Mouse (Mus musculus): ENCODE data around the gene Grb2.

The Grb2 gene

GRCm38 (mm10) chr11:115618732-115619516, 89.5 kb downstream of the Grb2 start:
- CTCF ChIA-PET, result interaction anchor here in 2 of 4 experiments (1.1 to 2.0 kb wide), 3 partner anchors 13 to 20 kb away, joined by 3 to 8 read pairs (median 5); no protein-coding TSS in a partner anchor
- POLR2A ChIA-PET, result interaction anchor here in 2 of 4 experiments (1.2 to 17.9 kb wide), 12 partner anchors 8 to 105 kb away, joined by 3 to 335 read pairs (median 4); partner anchors contain the start of genes Slc25a19 (in 2 of the 2) and Jpt1 (in 1 of the 2)

- ChIA-PET CTCF (interaction anchor here in 3 of 4 experiments (0.5 to 2.0 kb wide), 8 partner anchors 10 to 402 kb away, joined by 3 to 8 read pairs (median 3); partner anchors contain the start of gene Slc25a19 (in 1 of the 3)), POLR2A (interaction anchor here in 3 of 4 experiments (0.5 to 17.9 kb wide), 16 partner anchors 9 to 215 kb away, joined by 3 to 335 read pairs (median 4); partner anchors contain the start of genes Slc25a19 (in 2 of the 3) and Jpt1 (in 1 of the 3))
These were observed 90.4 kb downstream of the Grb2 start for GRCm38 (mm10) chr11:115618001-115618400.

DNA sequence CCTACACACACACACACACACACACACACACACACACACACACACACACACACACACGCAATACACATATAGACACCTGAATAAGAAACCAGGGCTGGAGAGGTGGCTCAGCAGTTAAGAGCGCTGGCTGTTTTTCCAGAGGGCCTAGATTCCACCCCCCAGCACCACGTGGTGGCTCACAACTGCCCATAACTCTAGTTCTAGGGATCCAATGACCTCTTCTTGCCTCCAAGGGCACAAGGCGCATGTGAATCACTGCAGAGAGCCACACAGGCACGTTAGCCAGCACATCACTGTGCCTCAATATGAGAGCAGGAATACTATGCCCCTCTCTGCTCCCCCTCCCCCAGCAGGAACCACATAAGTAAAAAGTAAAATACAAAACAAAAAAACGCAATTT, 91.5 kb downstream of the Grb2 start:
- CTCF ChIA-PET, result interaction anchor here in 2 of 4 experiments (0.6 to 2.0 kb wide), 8 partner anchors 15 to 464 kb away, joined by 3 to 12 read pairs (median 4); partner anchors contain the start of genes Grb2 (in 1 of the 2) and Sumo2 (in 1 of the 2)
- POLR2A ChIA-PET, result interaction anchor here in 2 of 4 experiments (0.6 to 17.9 kb wide), 21 partner anchors 8 to 408 kb away, joined by 3 to 335 read pairs (median 5); partner anchors contain the start of genes Jpt1 (in 2 of the 2), Slc25a19 (in 2 of the 2) and Grb2 (in 1 of the 2)

DNA sequence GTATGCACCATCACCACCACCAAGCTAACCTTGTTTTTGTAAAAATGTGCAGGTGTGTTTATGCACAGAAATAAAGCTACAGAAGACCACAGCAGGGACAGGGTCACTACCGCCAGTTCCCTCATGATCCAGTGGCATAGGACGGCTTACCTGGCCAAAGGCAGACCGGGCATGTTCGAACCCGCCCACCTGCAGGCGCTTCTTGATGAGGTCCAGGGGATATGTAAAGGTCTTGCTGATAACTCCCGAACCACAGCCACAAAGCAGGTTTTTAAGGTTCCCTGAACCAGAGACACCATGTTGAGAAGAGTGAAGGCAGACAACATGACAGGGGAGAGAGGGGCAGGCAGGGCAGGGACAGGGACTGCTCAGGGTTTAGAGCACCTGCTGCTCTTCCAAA, 92.0 kb downstream of the Grb2 start:
- POLR2A ChIA-PET, result interaction anchor here in 2 of 4 experiments (0.6 to 17.9 kb wide), 17 partner anchors 11 to 408 kb away, joined by 3 to 335 read pairs (median 23); partner anchors contain the start of genes Jpt1 (in 2 of the 2), Slc25a19 (in 2 of the 2), Gga3 (in 1 of the 2) and Grb2 (in 1 of the 2)
- CTCF ChIA-PET, result interaction anchor here in 2 of 4 experiments (0.6 to 1.7 kb wide), 7 partner anchors 15 to 463 kb away, joined by 3 to 12 read pairs (median 5); partner anchors contain the start of gene Sumo2 (in 1 of the 2)

DNA sequence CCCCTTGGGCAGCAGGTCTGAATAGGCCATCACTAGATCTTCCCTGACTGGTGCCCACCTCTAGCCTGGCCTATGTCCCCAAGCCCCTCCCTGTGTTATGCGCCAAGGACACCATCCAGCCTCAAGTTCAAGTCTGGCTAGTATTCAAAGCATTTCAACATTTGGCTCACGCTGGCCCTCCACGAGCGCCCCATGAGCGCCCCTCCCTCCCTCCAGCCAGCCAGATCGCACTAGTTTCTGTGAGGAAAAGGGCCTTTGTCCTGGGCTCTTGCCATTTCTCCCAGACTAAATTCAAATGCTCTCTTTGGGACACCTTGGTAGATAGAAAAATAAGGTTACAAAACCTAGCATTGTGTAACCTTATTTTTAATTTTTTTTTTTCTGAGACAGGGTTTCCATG, 92.5 kb downstream of the Grb2 start:
- CTCF ChIA-PET, result interaction anchor here in 2 of 4 experiments (0.7 to 3.5 kb wide), 8 partner anchors 8 to 226 kb away, joined by 3 to 21 read pairs (median 4); partner anchors contain the start of genes Slc25a19 (in 1 of the 2) and Sumo2 (in 1 of the 2)
- POLR2A ChIA-PET, result interaction anchor here in 3 of 4 experiments (0.6 to 17.9 kb wide), 47 partner anchors 10 to 1084 kb away, joined by 3 to 335 read pairs (median 6); partner anchors contain the start of genes Nup85 (in 3 of the 3), Slc25a19 (in 3 of the 3), Gga3 (in 2 of the 3) and Grb2 (in 2 of the 3)

DNA sequence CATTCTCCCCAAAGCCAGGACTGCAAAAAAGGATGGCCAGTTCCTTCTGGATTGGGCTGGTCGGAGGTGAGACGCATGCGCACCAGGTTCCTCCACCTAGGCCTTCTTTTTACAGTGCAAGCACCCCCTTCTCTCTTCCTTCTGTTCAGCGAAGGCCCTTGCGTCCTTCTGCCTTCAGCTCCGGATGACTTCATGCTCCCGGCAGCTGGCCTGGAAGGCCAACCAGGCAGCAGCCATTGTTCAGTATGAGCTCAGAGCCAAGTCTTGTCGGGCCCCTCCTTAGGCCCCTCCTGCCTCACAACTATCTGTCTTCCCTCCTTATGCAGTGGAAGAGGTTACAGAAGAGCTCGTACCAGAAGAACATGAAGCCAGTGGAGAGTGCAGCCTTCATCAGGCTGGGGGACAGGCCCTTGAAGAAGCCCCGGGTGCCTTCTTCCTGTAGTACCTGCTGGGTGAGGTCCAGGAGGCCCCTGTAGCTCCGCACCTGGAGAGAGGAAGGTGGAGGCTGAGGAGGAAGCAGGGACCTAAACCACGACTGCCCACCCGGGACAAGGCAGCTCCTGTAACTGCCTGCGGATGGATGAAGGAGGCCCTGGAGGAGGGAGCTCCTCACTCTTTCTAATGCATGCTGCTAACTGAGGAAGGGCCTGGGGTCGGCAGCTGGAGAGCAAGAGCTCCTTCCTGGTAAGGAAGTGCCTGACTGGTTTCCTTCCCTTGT, 93.1 kb downstream of the Grb2 start:
- ChIA-PET POLR2A (interaction anchor here (0.5 to 17.9 kb wide), 69 partner anchors 10 to 1084 kb away, joined by 3 to 335 read pairs (median 4); partner anchors contain the start of genes Nup85 (in 3 of the 4), Slc25a19 (in 3 of the 4), Caskin2 (in 2 of the 4) and Gga3 (in 2 of the 4)), CTCF (interaction anchor here in 3 of 4 experiments (0.5 to 3.5 kb wide), 13 partner anchors 8 to 705 kb away, joined by 3 to 21 read pairs (median 3); partner anchors contain the start of genes Armc7 (in 1 of the 3), Caskin2 (in 1 of the 3), Slc25a19 (in 1 of the 3) and Sumo2 (in 1 of the 3))

GRCm38 (mm10) chr11:115614346-115615107, 93.9 kb downstream of the Grb2 start:
- ChIA-PET POLR2A (interaction anchor here (0.5 to 17.9 kb wide), 75 partner anchors 9 to 416 kb away, joined by 3 to 335 read pairs (median 4); partner anchors contain the start of genes Grb2 (in 3 of the 4), Nup85 (in 3 of the 4), Slc25a19 (in 3 of the 4) and Gga3 (in 2 of the 4)), CTCF (interaction anchor here (0.5 to 3.5 kb wide), 16 partner anchors 9 to 704 kb away, joined by 3 to 38 read pairs (median 4); partner anchors contain the start of genes Caskin2 (in 2 of the 4), Armc7 (in 1 of the 4), Slc25a19 (in 1 of the 4) and Tsen54 (in 1 of the 4))

DNA sequence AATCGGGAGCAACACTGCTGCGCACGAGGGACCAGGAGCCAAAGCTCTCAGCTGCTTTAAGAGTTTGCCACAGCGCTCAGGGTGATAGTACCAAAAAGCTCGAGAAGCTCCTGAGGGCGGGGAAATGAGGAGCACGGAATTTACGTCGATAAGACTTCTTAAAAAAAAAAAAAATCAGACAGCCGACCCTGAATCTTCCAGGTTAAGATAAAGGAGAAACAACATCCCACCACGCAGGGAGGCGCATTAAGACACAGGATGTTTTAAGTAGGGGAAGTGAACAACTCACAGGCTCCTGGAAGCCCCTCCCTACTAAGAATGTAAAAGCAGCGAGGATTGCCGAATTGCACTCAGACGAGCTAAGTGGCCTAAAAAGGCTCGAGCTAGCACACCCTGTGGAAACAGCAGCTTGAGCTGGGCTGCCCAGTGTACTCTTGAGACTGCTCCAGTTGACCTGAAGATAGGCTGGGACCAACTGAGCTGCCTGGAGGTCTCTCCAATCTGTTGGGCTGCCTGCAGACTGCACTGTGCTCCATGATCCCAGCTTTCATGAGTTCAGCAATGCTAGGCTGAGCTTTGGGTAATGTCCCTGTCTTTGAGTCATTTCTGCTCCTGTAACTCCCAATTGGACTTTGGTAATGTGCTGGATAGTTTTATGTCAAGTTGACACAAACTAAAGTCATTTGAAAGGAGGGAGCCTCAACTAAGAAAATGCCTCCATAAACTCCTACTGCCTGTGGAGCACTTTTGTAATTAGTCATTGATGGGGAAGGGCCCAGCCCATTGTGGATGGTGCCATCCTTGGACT, 95.1 kb downstream of the Grb2 start:
- ChIA-PET POLR2A (interaction anchor here (0.5 to 17.9 kb wide), 118 partner anchors 8 to 1480 kb away, joined by 3 to 335 read pairs (median 4); partner anchors contain the start of genes Grb2 (in 3 of the 4), Slc25a19 (in 3 of the 4), Cdr2l (in 2 of the 4) and Gga3 (in 2 of the 4)), CTCF (interaction anchor here (0.6 to 3.5 kb wide), 64 partner anchors 8 to 1391 kb away, joined by 3 to 38 read pairs (median 4); partner anchors contain the start of genes Slc25a19 (in 3 of the 4), Caskin2 (in 2 of the 4), Grb2 (in 2 of the 4) and Nt5c (in 2 of the 4))

DNA sequence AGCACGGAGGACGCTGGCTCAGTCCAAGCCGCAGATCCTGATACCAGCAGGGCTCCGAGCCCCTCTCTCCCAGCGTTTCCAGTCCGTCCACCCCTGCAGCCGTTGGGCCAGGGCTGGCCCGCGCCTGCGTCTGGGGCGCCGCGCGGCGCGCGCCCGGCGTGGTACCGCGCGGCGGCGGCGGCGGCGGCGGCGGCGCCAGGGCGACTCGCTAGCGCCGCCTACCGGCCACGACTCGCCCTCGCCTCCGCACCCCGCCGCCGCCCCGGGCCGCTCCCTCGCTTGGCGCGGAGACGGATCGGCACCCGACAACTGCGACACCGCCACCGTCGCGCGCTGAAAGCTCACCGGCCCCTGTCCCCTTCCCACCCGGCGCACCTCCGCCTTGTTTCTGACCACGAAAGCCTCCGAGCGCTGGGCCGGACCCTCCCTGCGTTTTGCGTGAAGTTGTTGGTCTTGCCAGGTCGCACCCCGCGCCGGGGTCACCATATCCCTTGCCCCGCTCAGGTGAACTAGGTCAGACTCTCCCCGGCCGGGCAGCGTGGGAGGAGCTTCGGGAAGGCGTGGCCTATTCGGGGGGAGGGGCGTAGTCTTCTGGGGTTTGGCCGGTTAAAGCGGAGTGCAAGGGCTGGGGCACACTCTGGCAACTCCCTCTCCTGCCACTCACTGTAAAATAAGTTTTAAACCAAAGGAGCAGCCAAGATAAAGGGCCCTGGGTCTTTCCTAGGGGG, 95.8 kb downstream of the Grb2 start, which contains the start of gene Mif4gd:
Gene Mif4gd (minus strand): TSS at position 560 of the 728 bp plus-strand sequence.
- POLR2A ChIA-PET, result interaction anchor here (0.5 to 17.9 kb wide), 105 partner anchors 7 to 1396 kb away, joined by 3 to 335 read pairs (median 4); partner anchors contain the start of genes Grb2 (in 3 of the 4), Slc25a19 (in 3 of the 4), Cdr2l (in 2 of the 4) and Gga3 (in 2 of the 4)
- CTCF ChIA-PET, result interaction anchor here (0.5 to 3.5 kb wide), 65 partner anchors 8 to 1392 kb away, joined by 3 to 38 read pairs (median 4); partner anchors contain the start of genes Slc25a19 (in 3 of the 4), Caskin2 (in 2 of the 4), Grb2 (in 2 of the 4) and Nt5c (in 2 of the 4)

DNA sequence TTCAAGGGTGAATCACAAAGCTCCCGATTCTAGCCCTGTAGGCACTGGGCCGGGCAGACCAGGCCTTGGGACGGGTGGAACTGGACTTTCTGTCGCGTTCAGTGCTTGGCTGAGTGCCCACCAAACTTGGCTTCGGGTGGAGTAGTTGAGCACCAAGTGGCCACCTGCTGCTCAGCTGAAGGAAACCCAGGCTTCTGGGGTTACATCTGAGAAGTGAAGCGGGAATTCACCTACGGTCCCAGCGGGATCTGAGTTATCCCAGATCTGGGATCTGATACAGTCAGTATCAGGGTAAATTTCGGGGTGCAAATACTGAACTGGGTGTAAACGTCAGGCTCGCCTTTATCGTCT, 96.4 kb downstream of the Grb2 start:
- POLR2A ChIA-PET, result interaction anchor here in 3 of 4 experiments (0.6 to 17.9 kb wide), 35 partner anchors 10 to 734 kb away, joined by 3 to 335 read pairs (median 8); partner anchors contain the start of genes Grb2 (in 2 of the 3), Nup85 (in 2 of the 3), Slc25a19 (in 2 of the 3) and Sumo2 (in 2 of the 3)
- CTCF ChIA-PET, result interaction anchor here in 3 of 4 experiments (0.5 to 3.2 kb wide), 11 partner anchors 11 to 247 kb away, joined by 3 to 38 read pairs (median 7); partner anchors contain the start of genes Myo15b (in 1 of the 3) and Slc25a19 (in 1 of the 3)

GRCm38 (mm10) chr11:115611173-115611572, 97.2 kb downstream of the Grb2 start:
- ChIA-PET POLR2A (interaction anchor here in 3 of 4 experiments (0.7 to 17.9 kb wide), 17 partner anchors 16 to 248 kb away, joined by 3 to 335 read pairs (median 9); partner anchors contain the start of genes Nup85 (in 2 of the 3), Grb2 (in 1 of the 3), Slc25a19 (in 1 of the 3) and Sumo2 (in 1 of the 3)), CTCF (interaction anchor here in 3 of 4 experiments (0.6 to 1.4 kb wide), 4 partner anchors 12 to 203 kb away, joined by 3 to 4 read pairs (median 3); partner anchors contain the start of gene Caskin2 (in 1 of the 3))

- CTCF ChIA-PET, result interaction anchor here in 1 of 4 experiments (0.5 to 1.3 kb wide), 2 partner anchors 29 to 105 kb away, joined by 3 to 4 read pairs; no protein-coding TSS in a partner anchor
- POLR2A ChIA-PET, result interaction anchor here in 3 of 4 experiments (0.5 to 17.9 kb wide), 13 partner anchors 11 to 414 kb away, joined by 3 to 335 read pairs (median 5); partner anchors contain the start of genes Slc25a19 (in 2 of the 3), Fdxr (in 1 of the 3), Jpt1 (in 1 of the 3) and Nup85 (in 1 of the 3)
These were observed 98.8 kb downstream of the Grb2 start for GRCm38 (mm10) chr11:115609576-115609975.
